Mouse (Mus musculus) midbrain, embryonic 14.5 days (tissue): ENCODE results near the gene Chd3. TPM values are rescaled to one million over a fixed set of nuclear protein-coding genes. Genes with fewer than 3 reads are reported as not detected.

Experiments used
- ATAC-seq: fragments of 200-750 bp; cut with Nextera tagmentation; 2 replicates; pipeline ENCODE4 v1.8.0; 2017; ENCODE audit warnings: moderate number of reproducible peaks, moderate library complexity; ENCODE audit not compliant: low FRiP score, low TSS enrichment
- DNase-seq: peaks from one replicate; pipeline ENCODE4 v3.0.0-alpha.2; 2015
- H3K27ac ChIP-seq: fragments of 300-500 bp; sonication (generic); replicated peaks from 2 replicates; pipeline ENCODE4 v1.5.1; 2014; ENCODE audit warnings: mild to moderate bottlenecking, low read depth, low read length, moderate library complexity
- H3K27me3 ChIP-seq: fragments of 300-500 bp; sonication (generic); 2 replicates; pipeline ENCODE4 v1.6.1; 2014; ENCODE audit warnings: low read length, control low read depth, mixed read lengths; ENCODE audit not compliant: control insufficient read depth, insufficient read depth
- H3K36me3 ChIP-seq: fragments of 300-500 bp; sonication (generic); 2 replicates; pipeline ENCODE4 v1.6.1; 2014; ENCODE audit warnings: low read length, control low read depth; ENCODE audit not compliant: control insufficient read depth, insufficient read depth
- H3K4me1 ChIP-seq: fragments of 300-500 bp; sonication (generic); 2 replicates; pipeline ENCODE4 v1.6.1; 2014; ENCODE audit warnings: mild to moderate bottlenecking, antibody characterized with exemption, low read length, control low read depth; ENCODE audit not compliant: control insufficient read depth, insufficient read depth
- H3K4me2 ChIP-seq: fragments of 300-500 bp; sonication (generic); 2 replicates; pipeline ENCODE4 v1.6.1; 2014; ENCODE audit warnings: mild to moderate bottlenecking, low read length, moderate library complexity
- H3K4me3 ChIP-seq: fragments of 300-500 bp; sonication (generic); replicated peaks from 2 replicates; pipeline ENCODE4 v1.5.1; 2014; ENCODE audit warnings: low read depth, low read length
- H3K9ac ChIP-seq: fragments of 300-500 bp; sonication (generic); replicated peaks from 2 replicates; pipeline ENCODE4 v1.6.1; 2014; ENCODE audit warnings: mild to moderate bottlenecking, low read length, moderate library complexity
- H3K9me3 ChIP-seq: fragments of 300-500 bp; sonication (generic); 2 replicates; pipeline ENCODE4 v1.6.1; 2016; ENCODE audit warnings: low read length, control low read depth, mixed read lengths; ENCODE audit not compliant: control insufficient read depth
- WGBS: fragments of 180-500 bp; shearing (Covaris S2); extraction: QIAGEN DNeasy Blood & Tissue Kit; methylation state at CpG from one replicate; pipeline ENCODE4 v1.1.7; 2014; 5-methylcytosine and 5-hydroxymethylcytosine counted together
- polyA plus RNA-seq: library from polyadenylated mRNA; unstranded; fragments of >200 nt; fragmentation: Nextera tagmentation; extraction: Ambion mirVana; gene quantifications from 2 replicates; pipeline ENCODE4 v1.2.1, GENCODE M21; 2014

The Chd3 gene
- polyA plus RNA-seq, 1 experiment from 2014 or later, result 77.5 TPM

DNA sequence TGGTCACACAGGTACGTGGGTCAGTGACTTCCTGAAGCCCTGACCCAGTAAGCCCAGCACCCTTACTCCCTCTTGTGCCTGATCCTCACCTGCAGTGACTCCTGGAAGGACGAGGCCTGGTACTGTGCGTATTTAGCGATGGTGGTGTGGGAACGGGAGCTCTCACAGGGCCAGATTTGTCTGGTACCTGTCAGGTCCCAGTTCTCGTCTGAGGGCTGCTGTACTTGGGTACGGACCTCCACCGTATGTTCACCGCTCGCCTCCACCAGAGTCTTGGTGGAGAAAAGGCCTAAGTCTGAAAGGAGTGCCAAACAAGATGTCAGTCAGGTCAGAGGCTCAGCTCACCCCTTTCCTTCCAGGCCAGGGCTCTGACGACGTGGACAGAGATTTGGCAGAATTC is 32.8 kb upstream of the Chd3 start:
- ATAC-seq (no peak), DNase-seq (no peak)
- no peak overlapping the region for H3K4me3 ChIP-seq
- H3K9ac ChIP-seq, result no peak overlapping the region
- H3K27me3 ChIP-seq, result no peaks in the 10 kb centered on the region
- H3K27ac ChIP-seq, result no peak overlapping the region
- H3K4me2 ChIP-seq, result no peak overlapping the region
- H3K9me3 ChIP-seq, result no peaks in the 10 kb centered on the region
- H3K4me1 ChIP-seq, result 0 out of 2 replicates have a peak, but pooled peaks cover 7% of the 10 kb centered on the region
- 85% methylated on average over 12 of the region's 12 CpGs for WGBS
- H3K36me3 ChIP-seq, result peaks cover 91% of the 10 kb centered on the region

DNA sequence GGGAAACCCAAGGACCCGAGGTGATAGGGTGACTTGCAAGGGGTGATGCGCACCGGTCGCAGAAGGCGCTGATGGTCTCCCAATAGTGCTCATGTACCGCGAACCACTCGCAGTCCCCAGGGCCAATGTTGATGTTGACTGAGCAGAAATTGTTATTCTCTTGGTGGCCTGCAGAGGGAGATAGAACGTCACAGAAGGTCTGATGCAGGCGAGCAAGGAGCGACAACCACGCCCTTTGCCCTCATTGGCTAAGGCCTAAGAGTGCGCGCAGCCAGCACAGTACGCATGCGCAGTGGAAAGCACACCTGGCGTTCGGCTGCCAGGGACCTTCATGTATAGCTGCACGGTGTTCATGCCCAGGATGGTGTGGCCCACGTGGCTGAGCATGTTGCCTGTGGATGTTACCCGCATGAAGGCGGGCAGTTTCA is 32.0 kb upstream of the Chd3 start:
- Histone ChIP-seq H3K36me3 (peaks cover 83% of the 10 kb centered on the region), H3K4me1 (0 out of 2 replicates have a peak, but pooled peaks cover 12% of the 10 kb centered on the region), H3K4me3 (no peak overlapping the region), H3K9me3 (no peaks in the 10 kb centered on the region), H3K27me3 (no peaks in the 10 kb centered on the region), H3K4me2 (no peak overlapping the region), H3K9ac (no peak overlapping the region), H3K27ac (no peak overlapping the region)
- DNase-seq (peak; percentile 95), ATAC-seq (peak; percentile 74)
- 15% methylated on average over 22 of the region's 22 CpGs for WGBS

GRCm38 (mm10) chr11:69400083-69400850 is 31.1 kb upstream of the Chd3 start:
- H3K27me3 ChIP-seq, result no peaks in the 10 kb centered on the region
- no peak overlapping the region; the same call in 1 of the 2 replicates for H3K9ac ChIP-seq
- H3K27ac ChIP-seq, result no peak overlapping the region
- H3K36me3 ChIP-seq, result peaks cover 74% of the 10 kb centered on the region
- H3K4me3 ChIP-seq, result no peak overlapping the region
- DNase-seq (no peak), ATAC-seq (no peak)
- WGBS, result 77% methylated on average over 25 of the region's 25 CpGs
- H3K9me3 ChIP-seq, result no peaks in the 10 kb centered on the region
- no peak overlapping the region for H3K4me2 ChIP-seq
- H3K4me1 ChIP-seq, result 0 out of 2 replicates have a peak, but pooled peaks cover 12% of the 10 kb centered on the region

GRCm38 (mm10) chr11:69399201-69400082 is 30.2 kb upstream of the Chd3 start:
- ATAC-seq (no peak), DNase-seq (peak; percentile 56)
- no peak overlapping the region for H3K27ac ChIP-seq
- H3K4me2 ChIP-seq, result no peak overlapping the region
- peaks cover 66% of the 10 kb centered on the region for H3K36me3 ChIP-seq
- no peaks in the 10 kb centered on the region for H3K9me3 ChIP-seq
- H3K4me1 ChIP-seq, result peaks cover 14% of the 10 kb centered on the region; the same call in 1 of the 2 replicates
- no peak overlapping the region; the same call in 1 of the 2 replicates for H3K9ac ChIP-seq
- H3K27me3 ChIP-seq, result no peaks in the 10 kb centered on the region
- 16% methylated on average over 65 of the region's 66 CpGs for WGBS
- no peak overlapping the region for H3K4me3 ChIP-seq

DNA sequence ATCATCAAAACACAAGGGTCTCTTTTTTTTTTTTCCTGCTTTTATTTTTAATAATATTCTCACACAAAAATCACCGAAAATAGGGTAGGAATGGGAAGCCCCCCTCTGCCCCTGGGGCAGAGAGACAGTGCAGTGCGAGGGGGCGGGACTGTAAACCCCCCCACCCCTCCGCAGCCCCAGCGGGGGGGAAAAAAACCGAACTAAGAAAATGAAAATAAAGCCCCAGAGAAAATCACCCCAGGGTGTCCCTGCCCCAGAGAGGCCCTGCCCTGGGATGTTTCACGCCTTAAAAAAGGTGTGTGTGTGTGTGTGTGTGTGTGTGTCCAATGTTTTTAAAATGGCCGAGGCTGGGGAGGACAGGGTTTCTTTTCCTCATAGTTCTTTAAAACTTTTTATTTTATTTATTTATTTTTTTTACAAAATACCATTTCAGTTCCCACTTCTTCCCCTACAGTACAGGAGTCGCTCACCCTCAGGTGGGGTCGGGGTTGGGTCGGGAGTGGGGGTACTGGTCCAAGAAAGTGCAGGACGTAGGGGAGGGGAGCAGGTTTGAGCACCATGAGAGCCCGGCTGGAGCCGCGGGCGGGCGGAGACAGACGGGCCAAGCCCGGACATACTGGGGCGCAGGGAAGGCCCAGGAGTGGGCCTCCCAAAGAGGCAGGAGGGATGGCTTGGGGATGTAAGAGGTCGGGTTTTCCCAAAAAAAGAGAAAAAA is 29.4 kb upstream of the Chd3 start:
- no peak overlapping the region; the same call in 1 of the 2 replicates for H3K4me3 ChIP-seq
- no peaks in the 10 kb centered on the region for H3K9me3 ChIP-seq
- no peak overlapping the region for H3K27ac ChIP-seq
- peaks cover 58% of the 10 kb centered on the region for H3K36me3 ChIP-seq
- ATAC-seq (no peak), DNase-seq (no peak)
- H3K9ac ChIP-seq, result no peak overlapping the region
- H3K4me1 ChIP-seq, result peaks cover 17% of the 10 kb centered on the region; the same call in 1 of the 2 replicates
- no peaks in the 10 kb centered on the region for H3K27me3 ChIP-seq
- 0 out of 2 replicates have a peak overlapping the region, but pooled peaks have one; percentile 10 for H3K4me2 ChIP-seq
- 18% methylated on average over 21 of the region's 21 CpGs for WGBS

GRCm38 (mm10) chr11:69398059-69398458 is 28.9 kb upstream of the Chd3 start, which contains the start of gene Tmem88:
Gene Tmem88, minus strand, starts transcription at chr11:69398234.
- peaks cover 52% of the 10 kb centered on the region for H3K36me3 ChIP-seq
- peak within 1 kb of the TSS; percentile 5; the same call in 1 of the 2 replicates for H3K4me3 ChIP-seq
- no peak within 1 kb of the TSS; the same call in 1 of the 2 replicates for H3K9ac ChIP-seq
- H3K27ac ChIP-seq, result 0 out of 2 replicates have a peak within 1 kb of the TSS, but pooled peaks have one; percentile 52
- H3K4me2 ChIP-seq, result peak within 1 kb of the TSS; percentile 32
- ATAC-seq (no peak), DNase-seq (no peak)
- H3K27me3 ChIP-seq, result no peaks in the 10 kb centered on the region
- no peaks in the 10 kb centered on the region for H3K9me3 ChIP-seq
- 5% methylated on average over 16 of the region's 16 CpGs for WGBS
- H3K4me1 ChIP-seq, result peaks cover 17% of the 10 kb centered on the region; the same call in 1 of the 2 replicates

GRCm38 (mm10) chr11:69397581-69398057 is 28.4 kb upstream of the Chd3 start:
- H3K27me3 ChIP-seq, result no peaks in the 10 kb centered on the region

More at GRCm38 (mm10) chr11:69397581-69398057, 28.4 kb upstream of the Chd3 start:
- 11% methylated on average over 24 of the region's 24 CpGs for WGBS
- H3K4me1 ChIP-seq, result peaks cover 17% of the 10 kb centered on the region; the same call in 1 of the 2 replicates
- H3K36me3 ChIP-seq, result peaks cover 47% of the 10 kb centered on the region
- H3K27ac ChIP-seq, result 0 out of 2 replicates have a peak overlapping the region, but pooled peaks have one; percentile 52
- ATAC-seq (no peak), DNase-seq (no peak)
- H3K4me2 ChIP-seq, result peak overlapping the region; percentile 32
- H3K9ac ChIP-seq, result no peak overlapping the region; the same call in 1 of the 2 replicates
- 0 out of 2 replicates have a peak overlapping the region, but pooled peaks have one; percentile 5 for H3K4me3 ChIP-seq
- H3K9me3 ChIP-seq, result no peaks in the 10 kb centered on the region
